Mouse (Mus musculus) liver, postnatal 0 days (tissue): ENCODE measurements around the gene Rgn.

Experiments used
- CTCF ChIP-seq: sonication (generic); IDR thresholded peaks from 2 replicates; pipeline ENCODE4 v1.5.1; 2016; ENCODE audit warnings: antibody characterized with exemption, low read depth
- EP300 ChIP-seq: IDR thresholded peaks from 2 replicates; pipeline ENCODE4 v1.6.1; 2016; ENCODE audit warnings: antibody characterized with exemption, low read depth, mild to moderate bottlenecking

- no peak for TF ChIP-seq EP300
- TF ChIP-seq CTCF: no peak
These were observed 5.7 kb upstream of the Rgn start for GRCm38 (mm10) chrX:20543867-20544266.
